Mouse (Mus musculus): Measurements from ENCODE around the gene Gm813. TPM values are rescaled to one million over a fixed set of nuclear protein-coding genes. Genes with fewer than 3 reads are reported as not detected.
"Not testable (repeated sequence)": the region's sequence is repeated elsewhere in the genome, so short reads cannot be mapped to it uniquely, and the experiment has no call there.

Gm813 gene
- not detected in 2 replicates for polyA plus RNA-seq (2016; fragmentation: Nextera tagmentation; extraction: Ambion mirVana)

DNA sequence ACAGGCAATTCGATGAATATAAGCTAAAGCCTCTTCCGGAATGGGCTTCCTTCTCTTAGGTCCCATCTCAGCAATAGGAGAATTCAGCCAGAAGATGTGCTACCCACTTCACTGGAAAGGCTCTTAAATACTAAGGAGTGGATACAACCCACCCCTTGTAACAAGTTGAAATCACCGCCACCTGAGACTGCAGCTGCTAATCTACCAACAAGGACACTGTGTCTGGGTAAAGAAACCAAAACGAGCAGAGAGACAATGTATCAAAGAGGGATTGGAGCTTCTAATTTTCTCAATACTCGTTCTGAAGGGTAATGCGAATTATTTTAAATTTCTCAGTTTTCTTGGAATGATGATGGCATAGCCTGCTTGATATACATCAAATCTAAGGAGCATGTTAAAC, at the start of gene Gm813:
Gene Gm813 (minus strand): TSS at position 101 of the 400 bp plus-strand sequence.
- H3K4me2 ChIP-seq: no peak within 1 kb of the TSS
- H3K36me3 ChIP-seq: no peaks in the 10 kb centered on the region
- H3K9ac ChIP-seq: no peak within 1 kb of the TSS
- 81% methylated on average over 6 of the region's 6 CpGs for WGBS
- no peaks in the 10 kb centered on the region for H3K4me1 ChIP-seq (replicated peaks)
- H3K4me3 ChIP-seq: no peak within 1 kb of the TSS
- H3K27me3 ChIP-seq (replicated peaks): no peaks in the 10 kb centered on the region
- H3K27ac ChIP-seq (ENCODE audit: poor library complexity, severe bottlenecking): no peak within 1 kb of the TSS
- no peaks in the 10 kb centered on the region for H3K9me3 ChIP-seq (replicated peaks)
- no peak for ATAC-seq (ENCODE audit: insufficient number of reproducible peaks, low FRiP score)

DNA sequence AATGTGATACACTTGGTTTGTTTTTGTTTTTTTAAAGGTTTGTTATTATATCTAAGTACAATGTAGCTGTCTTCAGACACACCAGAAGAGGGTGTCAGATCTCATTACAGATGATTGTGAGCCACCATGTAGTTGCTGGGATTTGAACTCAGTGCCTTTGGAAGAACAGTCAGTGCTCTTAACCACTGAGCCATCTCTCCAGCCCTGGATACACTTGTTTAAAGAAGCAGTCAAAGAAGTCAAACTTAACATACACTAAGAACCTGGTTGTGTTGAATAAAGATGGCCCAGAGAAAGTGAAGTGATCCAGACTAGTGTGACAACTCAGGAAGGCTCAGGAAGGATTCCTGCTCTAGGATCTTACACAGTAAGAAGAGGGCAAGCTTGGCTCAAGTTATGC, 48.4 kb upstream of the Gm813 start:
- ATAC-seq (ENCODE audit: insufficient number of reproducible peaks, low FRiP score): not testable (repeated sequence)

DNA sequence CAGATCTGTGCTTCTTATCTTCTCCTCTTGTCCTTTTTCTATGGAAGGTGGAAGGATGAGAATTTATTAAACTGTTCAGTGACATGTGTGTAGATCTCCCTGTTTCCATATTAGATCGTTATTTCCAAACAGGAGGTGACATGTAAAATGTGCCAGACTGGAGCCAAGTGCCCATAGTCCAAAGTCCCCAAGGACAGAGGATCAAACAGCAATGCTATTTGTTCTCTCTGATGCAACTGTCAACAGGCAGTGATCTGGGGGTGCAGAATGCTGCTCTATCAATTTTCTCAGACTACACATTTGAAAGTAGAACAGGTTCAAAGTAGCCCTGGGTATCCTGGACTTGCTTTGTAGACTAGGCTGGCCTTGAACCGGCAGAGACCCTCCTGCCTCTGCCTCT, 47.0 kb upstream of the Gm813 start:
- H3K4me1 ChIP-seq (replicated peaks): peaks cover 4% of the 10 kb centered on the region
- H3K9me3 ChIP-seq (replicated peaks): no peaks in the 10 kb centered on the region
- no peak overlapping the region for H3K4me2 ChIP-seq
- 79% methylated on average over 2 of the region's 2 CpGs for WGBS
- H3K4me3 ChIP-seq: no peak overlapping the region
- no peaks in the 10 kb centered on the region for H3K36me3 ChIP-seq
- H3K27me3 ChIP-seq (replicated peaks): no peaks in the 10 kb centered on the region
- H3K27ac ChIP-seq (ENCODE audit: poor library complexity, severe bottlenecking): no peak overlapping the region
- no peak for ATAC-seq (ENCODE audit: insufficient number of reproducible peaks, low FRiP score)
- H3K9ac ChIP-seq: no peak overlapping the region

More for the DNA sequence above, 48.4 kb upstream of the Gm813 start:
- not testable (repeated sequence) for H3K4me3 ChIP-seq; H3K36me3 ChIP-seq; H3K4me1 ChIP-seq (replicated peaks); H3K27me3 ChIP-seq (replicated peaks); H3K9ac ChIP-seq; H3K9me3 ChIP-seq (replicated peaks); H3K4me2 ChIP-seq; H3K27ac ChIP-seq (ENCODE audit: poor library complexity, severe bottlenecking)

DNA sequence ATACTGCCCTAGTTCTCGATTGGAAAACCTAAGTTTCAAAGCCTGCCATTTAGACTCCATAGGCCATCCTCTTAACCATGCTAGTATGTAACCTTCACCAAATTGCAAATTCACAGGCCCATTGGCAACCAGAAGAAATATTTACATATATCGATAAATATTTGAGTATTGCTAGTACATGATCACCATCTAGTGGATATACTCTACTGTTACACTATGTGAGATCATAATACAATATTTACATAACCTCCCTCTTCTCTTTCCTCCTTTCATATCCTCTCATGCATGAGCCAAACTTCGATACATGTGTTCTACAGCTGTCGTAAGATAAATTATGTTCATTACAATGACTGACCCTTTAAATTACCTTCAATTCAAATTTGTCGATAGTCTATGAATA, 46.2 kb upstream of the Gm813 start:
- Histone ChIP-seq H3K9me3 (replicated peaks) (no peaks in the 10 kb centered on the region), H3K4me2 (no peak overlapping the region), H3K27ac (ENCODE audit: poor library complexity, severe bottlenecking) (no peak overlapping the region), H3K4me1 (replicated peaks) (no peaks in the 10 kb centered on the region), H3K9ac (no peak overlapping the region), H3K4me3 (no peak overlapping the region), H3K27me3 (replicated peaks) (no peaks in the 10 kb centered on the region), H3K36me3 (no peaks in the 10 kb centered on the region)
- 77% methylated on average over 5 of the region's 5 CpGs for WGBS
- no peak for ATAC-seq (ENCODE audit: insufficient number of reproducible peaks, low FRiP score)

DNA sequence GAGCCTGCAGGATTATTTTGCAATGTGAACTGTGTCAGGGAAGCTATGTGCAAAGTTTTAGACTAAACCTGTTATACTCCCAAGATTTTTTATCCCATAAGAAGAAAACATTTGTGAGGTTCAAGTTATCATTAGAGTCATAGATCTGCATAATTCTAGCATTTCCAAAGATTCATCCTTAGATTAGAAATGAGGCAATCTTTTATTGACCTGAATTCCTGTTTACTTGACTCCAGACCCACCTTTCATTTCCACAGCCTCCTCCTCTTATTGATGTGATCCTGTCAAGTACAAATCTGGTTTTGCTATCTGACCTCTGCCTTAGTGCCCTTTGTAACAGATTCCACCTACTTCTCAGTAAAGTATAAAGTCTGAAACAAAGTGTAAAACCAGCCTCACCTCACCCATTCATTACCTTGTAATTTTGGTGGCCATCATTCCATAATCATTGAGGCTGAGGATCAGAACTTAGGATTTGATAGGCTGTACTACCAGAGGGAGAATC, 45.6 kb upstream of the Gm813 start:
- Histone ChIP-seq H3K27me3 (replicated peaks) (no peaks in the 10 kb centered on the region), H3K4me1 (replicated peaks) (no peaks in the 10 kb centered on the region), H3K4me2 (no peak overlapping the region), H3K27ac (ENCODE audit: poor library complexity, severe bottlenecking) (no peak overlapping the region), H3K36me3 (no peaks in the 10 kb centered on the region), H3K4me3 (no peak overlapping the region), H3K9me3 (replicated peaks) (no peaks in the 10 kb centered on the region), H3K9ac (no peak overlapping the region)
- ATAC-seq (ENCODE audit: insufficient number of reproducible peaks, low FRiP score): no peak

DNA sequence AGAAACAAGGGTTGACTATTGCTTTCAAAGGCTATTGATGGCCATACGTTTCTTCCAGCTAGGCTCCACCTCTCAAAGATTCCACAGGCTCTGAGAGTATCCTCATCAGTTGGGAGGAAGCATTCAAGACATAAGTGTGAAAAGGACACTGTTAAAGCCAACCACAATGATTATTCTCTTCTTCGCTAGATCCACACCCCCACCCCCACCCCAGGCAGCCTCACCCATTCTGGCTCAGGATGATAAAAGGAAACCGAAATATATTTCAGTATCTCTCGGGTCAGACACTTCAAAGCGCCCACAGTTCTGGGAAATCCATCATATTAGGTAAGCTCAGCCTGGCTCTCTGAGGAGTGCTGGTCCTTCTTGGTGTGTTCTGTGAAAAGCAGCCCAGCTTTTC, 45.0 kb upstream of the Gm813 start:
- peak; percentile 85 for ATAC-seq (ENCODE audit: insufficient number of reproducible peaks, low FRiP score)
- no peaks in the 10 kb centered on the region for H3K27me3 ChIP-seq (replicated peaks)
- peak overlapping the region; percentile 28 for H3K4me2 ChIP-seq
- no peaks in the 10 kb centered on the region for H3K9me3 ChIP-seq (replicated peaks)
- no peak overlapping the region for H3K4me3 ChIP-seq
- peak overlapping the region; percentile 43 for H3K27ac ChIP-seq (ENCODE audit: poor library complexity, severe bottlenecking)
- H3K36me3 ChIP-seq: no peaks in the 10 kb centered on the region
- H3K4me1 ChIP-seq (replicated peaks): no peaks in the 10 kb centered on the region
- no peak overlapping the region for H3K9ac ChIP-seq
- WGBS: 61% methylated on average over 5 of the region's 5 CpGs

DNA sequence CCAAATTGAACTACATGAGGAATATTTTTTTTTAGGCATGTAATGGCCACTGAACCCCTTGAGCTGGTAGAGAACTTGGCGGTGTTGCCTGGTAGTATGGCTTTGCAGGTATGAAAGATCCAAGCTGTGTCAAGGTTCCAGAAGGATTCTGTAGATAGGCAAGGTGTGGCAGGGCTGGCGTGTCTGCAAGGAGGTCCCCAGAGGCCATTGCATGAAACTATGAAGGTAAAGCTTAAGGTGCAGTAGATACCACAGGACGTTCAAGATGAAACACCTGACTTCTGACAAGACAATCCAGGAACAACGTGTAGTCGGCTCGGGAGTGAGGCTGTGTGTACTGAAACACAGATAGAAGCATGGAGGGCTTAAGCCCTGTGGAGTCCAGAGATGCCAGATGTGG, 41.9 kb upstream of the Gm813 start:
- Histone ChIP-seq H3K4me1 (replicated peaks) (0 out of 2 replicates have a peak, but pooled peaks cover 2% of the 10 kb centered on the region), H3K9ac (no peak overlapping the region), H3K36me3 (no peaks in the 10 kb centered on the region), H3K4me3 (no peak overlapping the region), H3K27me3 (replicated peaks) (no peaks in the 10 kb centered on the region), H3K27ac (ENCODE audit: poor library complexity, severe bottlenecking) (no peak overlapping the region), H3K9me3 (replicated peaks) (no peaks in the 10 kb centered on the region), H3K4me2 (no peak overlapping the region)
- 72% methylated on average over 6 of the region's 6 CpGs for WGBS
- no peak for ATAC-seq (ENCODE audit: insufficient number of reproducible peaks, low FRiP score)

DNA sequence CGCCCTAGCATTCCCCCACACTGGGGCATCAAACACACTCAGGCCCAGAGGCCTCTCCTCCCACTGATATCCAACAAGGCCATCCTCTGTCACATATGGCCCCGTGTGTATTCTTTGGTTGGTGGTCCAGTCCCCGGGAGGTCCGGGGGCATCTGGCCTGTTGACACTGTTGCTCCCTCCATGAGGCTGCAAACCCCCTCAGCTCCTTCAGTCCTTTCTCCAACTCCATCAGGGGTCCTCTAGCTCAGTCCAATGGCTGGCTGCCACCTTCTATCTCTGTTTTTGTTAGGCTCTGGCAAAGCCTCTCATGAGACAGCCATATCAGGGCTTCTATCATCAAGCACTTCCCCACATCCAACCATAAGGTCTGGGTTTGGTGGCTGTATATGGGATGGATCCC, 39.7 kb upstream of the Gm813 start:
- Histone ChIP-seq H3K27ac (ENCODE audit: poor library complexity, severe bottlenecking) (no peak overlapping the region), H3K9ac (no peak overlapping the region), H3K27me3 (replicated peaks) (no peaks in the 10 kb centered on the region), H3K9me3 (replicated peaks) (no peaks in the 10 kb centered on the region), H3K4me3 (no peak overlapping the region), H3K4me2 (no peak overlapping the region), H3K4me1 (replicated peaks) (0 out of 2 replicates have a peak, but pooled peaks cover 2% of the 10 kb centered on the region), H3K36me3 (no peaks in the 10 kb centered on the region)
- 66% methylated on average over 4 of the region's 4 CpGs for WGBS
- ATAC-seq (ENCODE audit: insufficient number of reproducible peaks, low FRiP score): no peak

DNA sequence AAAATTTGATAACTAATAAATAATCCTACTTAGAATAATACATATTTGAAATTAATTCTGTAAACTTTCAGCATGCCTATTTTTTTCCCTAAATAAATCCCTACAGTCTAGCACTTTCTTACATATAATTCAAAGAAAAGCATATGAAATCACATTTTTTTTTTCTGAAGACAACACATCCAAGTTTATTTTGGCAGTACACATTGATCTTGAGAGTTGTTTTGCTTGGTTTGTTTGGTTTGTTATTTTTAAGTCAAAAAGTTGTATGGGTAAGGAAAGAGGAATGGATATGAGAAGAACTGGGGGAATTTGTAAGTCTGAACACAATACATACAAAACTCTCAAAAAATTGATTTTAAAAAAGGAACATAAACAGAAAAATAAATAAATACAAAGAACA, 39.0 kb upstream of the Gm813 start:
- no peaks in the 10 kb centered on the region for H3K27me3 ChIP-seq (replicated peaks)
- H3K4me1 ChIP-seq (replicated peaks): 0 out of 2 replicates have a peak, but pooled peaks cover 2% of the 10 kb centered on the region
- H3K4me3 ChIP-seq: no peak overlapping the region
- no peak overlapping the region for H3K27ac ChIP-seq (ENCODE audit: poor library complexity, severe bottlenecking)
- H3K9ac ChIP-seq: no peak overlapping the region
- H3K36me3 ChIP-seq: no peaks in the 10 kb centered on the region
- H3K9me3 ChIP-seq (replicated peaks): no peaks in the 10 kb centered on the region
- ATAC-seq (ENCODE audit: insufficient number of reproducible peaks, low FRiP score): no peak
- no peak overlapping the region for H3K4me2 ChIP-seq

DNA sequence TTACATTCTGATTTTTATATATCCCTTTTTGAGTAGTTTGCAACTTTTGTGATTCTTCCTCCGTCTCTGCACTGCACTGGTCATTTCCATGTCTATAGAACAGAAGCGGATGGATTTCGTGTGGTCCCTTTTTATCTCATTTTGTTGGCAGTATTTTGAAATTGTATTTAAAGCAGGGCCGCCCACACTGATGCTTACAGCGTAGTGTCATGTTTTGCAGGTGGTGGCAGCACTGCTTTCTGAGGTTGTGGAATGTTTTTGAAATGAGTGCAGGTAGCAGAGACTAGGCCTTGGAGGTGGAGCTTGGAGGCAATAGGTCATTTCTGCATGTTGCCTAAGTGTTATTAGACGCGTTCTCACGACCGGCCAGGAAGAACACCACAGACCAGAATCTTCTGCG, 33.2 kb upstream of the Gm813 start:
- no peaks in the 10 kb centered on the region for H3K4me1 ChIP-seq (replicated peaks)
- no peaks in the 10 kb centered on the region for H3K36me3 ChIP-seq
- WGBS: 92% methylated on average over 10 of the region's 10 CpGs
- no peak overlapping the region for H3K4me2 ChIP-seq
- H3K27ac ChIP-seq (ENCODE audit: poor library complexity, severe bottlenecking): no peak overlapping the region
- no peak overlapping the region for H3K9ac ChIP-seq
- no peak for ATAC-seq (ENCODE audit: insufficient number of reproducible peaks, low FRiP score)
- no peaks in the 10 kb centered on the region for H3K27me3 ChIP-seq (replicated peaks)
- no peak overlapping the region for H3K4me3 ChIP-seq
- no peaks in the 10 kb centered on the region for H3K9me3 ChIP-seq (replicated peaks)

DNA sequence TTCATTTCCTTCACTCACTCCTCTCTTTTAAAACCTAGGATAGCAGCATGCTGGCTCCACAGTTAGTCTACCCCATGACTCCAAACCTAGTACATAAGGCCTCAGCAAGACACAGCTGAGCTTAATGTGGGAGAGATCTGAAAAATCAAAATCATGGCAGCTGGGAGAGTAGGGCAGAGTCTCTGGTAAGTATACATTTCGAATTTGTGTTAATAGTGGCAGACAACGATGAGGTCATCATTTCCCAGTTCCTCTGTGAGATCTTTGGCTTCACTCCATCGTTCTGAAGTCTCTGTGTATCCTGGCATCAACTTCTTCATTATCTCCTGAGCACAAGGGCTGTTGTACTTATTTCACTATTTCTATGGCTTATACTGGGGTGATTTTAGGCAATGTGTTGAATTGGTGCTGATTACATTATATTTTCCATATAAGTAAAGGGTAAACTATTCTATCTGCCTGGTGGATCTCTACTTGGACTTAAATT, 22.0 kb upstream of the Gm813 start, which contains the start of gene E330017A01Rik:
Gene E330017A01Rik (minus strand): TSS at position 51 of the 487 bp plus-strand sequence.
- Histone ChIP-seq H3K27me3 (replicated peaks) (no peaks in the 10 kb centered on the region), H3K4me3 (no peak within 1 kb of the TSS), H3K9me3 (replicated peaks) (no peaks in the 10 kb centered on the region), H3K9ac (no peak within 1 kb of the TSS), H3K4me2 (no peak within 1 kb of the TSS), H3K36me3 (no peaks in the 10 kb centered on the region), H3K4me1 (replicated peaks) (no peaks in the 10 kb centered on the region), H3K27ac (ENCODE audit: poor library complexity, severe bottlenecking) (no peak within 1 kb of the TSS)
- no peak for ATAC-seq (ENCODE audit: insufficient number of reproducible peaks, low FRiP score)
- WGBS: 48% methylated on average over 3 of the region's 3 CpGs

DNA sequence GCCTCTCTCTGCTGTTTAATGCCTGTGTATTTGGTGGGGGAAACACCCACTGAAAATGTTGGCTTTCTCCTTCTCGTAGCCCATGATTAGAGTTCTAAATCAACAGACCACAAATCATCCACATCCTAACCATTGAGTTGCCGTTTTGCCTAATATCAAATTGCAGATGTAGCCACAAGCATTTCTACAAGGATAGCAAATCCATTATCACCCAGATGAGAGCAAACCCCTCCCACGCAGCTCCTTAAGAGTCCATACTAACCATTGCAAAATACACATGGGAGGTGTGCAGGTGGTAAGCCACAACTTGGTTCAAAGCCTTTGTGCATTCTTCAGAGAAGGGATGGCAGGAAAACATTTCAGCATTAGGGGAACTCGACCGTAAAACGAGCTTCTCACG, 21.2 kb upstream of the Gm813 start:
- no peak for ATAC-seq (ENCODE audit: insufficient number of reproducible peaks, low FRiP score)
- Histone ChIP-seq H3K4me2 (no peak overlapping the region), H3K27ac (ENCODE audit: poor library complexity, severe bottlenecking) (no peak overlapping the region), H3K4me1 (replicated peaks) (no peaks in the 10 kb centered on the region), H3K27me3 (replicated peaks) (no peaks in the 10 kb centered on the region), H3K9me3 (replicated peaks) (no peaks in the 10 kb centered on the region), H3K4me3 (no peak overlapping the region), H3K9ac (no peak overlapping the region), H3K36me3 (no peaks in the 10 kb centered on the region)
- 85% methylated on average over 7 of the region's 7 CpGs for WGBS
